Mouse (Mus musculus): ENCODE measurements around the gene Dzip1l.

DNA sequence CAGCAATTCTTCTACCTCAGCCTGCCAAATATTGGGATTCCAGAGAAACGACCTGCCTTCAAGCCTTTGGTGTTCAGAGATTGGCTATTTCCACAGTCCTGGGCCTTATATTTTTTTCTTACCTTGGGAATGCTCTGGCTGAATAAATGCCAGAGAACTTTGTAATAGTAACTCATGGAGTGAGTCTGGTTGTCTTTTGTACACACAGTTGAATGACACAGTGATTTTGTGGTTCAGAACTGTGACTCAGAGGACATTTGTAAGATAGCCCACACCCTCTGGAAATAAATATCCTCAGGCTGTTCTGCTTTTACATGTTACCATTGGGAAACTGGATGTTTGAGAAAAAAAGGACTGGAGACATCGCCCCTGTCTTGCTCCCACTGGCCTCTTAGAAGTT lies 71.9 kb downstream of the Dzip1l start:
- TF ChIP-seq CTCF (IDR thresholded peaks at IDR 0.05; ENCODE audit: extremely low read depth, insufficient read depth, insufficient read length, insufficient replicate concordance) (no peak), POLR2A (IDR thresholded peaks at IDR 0.05; ENCODE audit: low read depth, low read length) (no peak)
